Mouse (Mus musculus) right cerebral cortex, postnatal 25 days (tissue): Measurements from ENCODE around the gene Arpp21.

Experiments
- DNase-seq: peaks from one replicate; pipeline ENCODE4 v3.0.0; 2022

Arpp21 gene

DNA sequence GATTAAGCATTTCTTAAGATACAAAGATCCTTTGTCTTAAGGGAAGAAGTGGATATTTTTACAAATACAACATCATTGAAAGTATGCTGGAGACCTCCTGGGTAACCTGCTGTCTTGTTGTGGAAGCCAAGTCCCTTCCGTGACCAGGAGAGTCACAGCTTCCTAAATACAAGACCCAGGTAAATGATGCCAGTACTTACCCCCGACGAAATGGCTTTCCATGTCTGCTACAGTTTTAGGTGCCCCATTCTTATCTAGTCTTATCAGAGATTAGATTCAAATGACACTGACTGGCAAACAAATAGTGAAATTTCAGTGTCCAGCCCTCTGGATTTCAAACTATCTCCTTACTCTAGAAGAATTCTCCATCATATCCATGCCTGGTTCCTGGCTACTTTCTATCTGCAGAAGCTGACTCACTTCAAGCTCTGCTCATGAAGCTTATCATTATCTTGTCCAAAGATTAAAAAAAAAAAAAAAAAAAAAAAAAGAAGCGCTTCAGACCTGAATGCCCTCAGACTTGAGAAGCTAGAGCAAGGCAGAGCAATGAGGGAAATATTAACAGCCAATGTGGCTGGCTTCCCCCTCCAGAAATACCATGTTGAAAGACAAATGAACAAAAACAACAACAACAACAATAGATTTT, 4.9 kb downstream of the Arpp21 start:
- DNase-seq = no peak

DNA sequence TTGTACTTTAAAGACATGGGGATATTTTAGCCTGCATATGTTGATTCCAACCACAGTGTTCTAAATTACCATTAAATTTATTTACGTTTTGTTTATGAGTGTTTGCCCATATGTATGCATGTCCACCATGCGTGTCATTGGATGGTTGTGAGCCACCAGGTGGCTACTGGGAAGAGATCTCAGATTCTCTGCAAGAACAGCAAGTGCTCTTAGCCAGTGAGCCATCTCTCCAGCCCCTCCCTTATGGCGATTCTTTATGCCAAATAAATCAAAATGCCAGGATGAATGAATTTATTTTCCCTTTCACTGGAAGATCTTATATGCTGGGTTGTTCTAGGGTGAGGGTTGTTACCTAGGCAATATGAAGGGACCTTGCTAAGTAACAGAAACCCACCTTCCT, 7.3 kb downstream of the Arpp21 start:
- DNase-seq = no peak

DNA sequence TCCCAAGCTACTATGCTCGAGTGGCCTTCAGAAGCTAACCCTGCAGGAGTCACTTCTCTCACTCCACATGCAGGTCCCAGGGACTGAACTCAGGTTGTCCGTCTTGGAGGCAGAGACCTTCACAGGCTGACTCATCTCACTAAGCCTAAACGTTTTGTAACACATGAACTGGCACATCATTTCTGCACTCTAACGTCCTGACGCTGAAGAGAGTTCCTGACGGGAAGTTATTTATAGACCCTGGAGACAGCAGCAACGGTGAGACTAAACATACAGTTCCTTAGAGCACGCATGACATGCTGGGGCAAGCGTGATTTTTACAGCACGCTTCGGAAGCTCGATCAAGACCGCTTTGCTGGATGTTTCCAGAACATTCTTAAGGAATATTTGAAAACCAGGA, 8.6 kb downstream of the Arpp21 start:
- no peak for DNase-seq

DNA sequence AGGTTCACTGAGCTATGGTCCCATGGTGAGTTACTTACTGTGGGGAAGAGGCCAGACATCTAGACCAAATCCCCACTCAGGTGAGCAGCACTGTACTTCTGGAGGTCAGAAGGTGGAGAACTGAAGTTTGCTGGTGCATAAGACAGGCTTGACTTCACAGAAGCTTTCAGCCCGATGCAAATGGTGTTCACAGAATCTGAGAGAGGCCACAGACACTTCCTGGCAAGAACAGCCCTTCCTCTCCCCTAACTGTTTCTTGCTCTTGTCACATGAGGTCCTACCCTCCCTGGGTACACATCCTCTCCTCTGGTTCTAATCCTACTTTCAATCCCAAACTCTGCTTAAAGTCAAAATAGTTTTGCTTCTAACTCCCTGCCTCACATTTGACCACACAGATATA, 9.2 kb downstream of the Arpp21 start:
- DNase-seq = no peak

DNA sequence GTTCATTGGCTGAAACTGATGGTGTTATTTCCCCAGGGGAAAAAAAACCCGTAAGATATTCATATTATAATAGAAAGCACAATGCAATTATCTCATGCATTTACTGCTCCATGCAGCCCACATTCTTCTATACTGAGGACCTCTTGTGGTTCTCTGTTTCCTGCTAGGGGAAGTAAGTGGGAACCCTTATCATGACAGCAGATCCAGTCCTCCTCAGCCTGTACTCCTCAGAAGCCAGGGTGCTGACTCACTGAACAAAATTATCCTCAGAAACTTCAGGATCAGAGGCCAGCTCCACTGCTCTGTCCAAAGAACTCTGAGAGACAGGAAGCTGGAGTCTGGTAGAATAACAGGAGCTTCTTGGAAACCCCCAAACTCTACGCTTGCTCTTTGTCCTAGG, 10.7 kb downstream of the Arpp21 start:
- DNase-seq = no peak

DNA sequence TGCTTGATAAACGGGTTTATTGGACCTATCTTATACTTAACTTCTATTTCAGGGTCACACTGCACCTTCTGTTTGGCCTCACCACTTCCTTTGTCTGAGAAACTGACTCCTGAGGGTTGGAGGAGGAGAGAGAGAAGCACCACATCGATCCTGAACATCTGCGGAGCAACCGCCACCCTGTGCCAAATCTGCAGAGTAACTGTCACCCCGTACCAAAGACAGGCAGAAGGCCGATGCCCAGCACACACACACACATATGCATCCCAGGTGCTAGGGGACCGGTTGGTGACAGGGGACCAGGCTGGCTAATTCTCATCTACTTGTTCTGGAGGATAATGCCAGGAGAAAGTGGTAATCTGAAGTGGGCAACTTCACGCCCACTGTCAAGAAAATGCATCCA, 16.4 kb downstream of the Arpp21 start:
- no peak for DNase-seq

DNA sequence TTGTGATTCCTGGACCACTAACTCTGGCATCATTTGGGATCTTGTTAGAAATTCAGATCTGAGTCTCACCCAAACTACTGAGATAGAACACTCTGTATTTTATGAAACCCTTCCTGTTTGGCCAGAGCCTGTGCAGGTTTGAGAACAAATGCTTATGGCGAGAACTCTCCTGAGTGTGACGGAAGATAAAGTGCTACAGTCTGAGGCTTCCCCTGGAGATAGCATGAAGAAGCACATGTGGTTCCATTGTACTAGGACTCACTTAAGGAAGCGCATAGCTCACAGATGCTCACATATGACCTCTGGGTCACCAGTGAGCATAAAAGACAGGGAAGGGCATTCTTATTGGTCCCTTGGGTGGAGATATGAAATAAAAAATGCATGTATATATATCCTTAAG, 17.5 kb downstream of the Arpp21 start:
- no peak for DNase-seq

DNA sequence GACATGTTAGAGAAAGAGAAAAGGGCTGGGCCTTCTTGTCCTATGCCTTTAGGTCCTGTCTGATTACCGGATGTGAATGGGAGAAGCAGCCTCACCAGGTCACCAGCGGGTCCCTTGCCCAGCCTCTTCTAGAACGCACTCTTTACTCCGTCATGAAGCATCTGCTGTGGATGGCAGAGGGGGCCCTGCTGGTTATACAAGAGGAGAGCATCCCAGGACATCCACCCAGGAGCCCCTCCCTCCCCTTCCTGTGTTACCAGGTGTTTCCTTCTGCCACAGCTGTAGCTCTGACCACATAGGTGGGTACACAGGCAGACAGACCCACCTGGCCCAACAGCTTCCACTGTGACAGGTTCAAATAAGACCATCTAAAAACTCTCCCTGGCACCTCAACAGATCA, 18.6 kb downstream of the Arpp21 start:
- DNase-seq = no peak

DNA sequence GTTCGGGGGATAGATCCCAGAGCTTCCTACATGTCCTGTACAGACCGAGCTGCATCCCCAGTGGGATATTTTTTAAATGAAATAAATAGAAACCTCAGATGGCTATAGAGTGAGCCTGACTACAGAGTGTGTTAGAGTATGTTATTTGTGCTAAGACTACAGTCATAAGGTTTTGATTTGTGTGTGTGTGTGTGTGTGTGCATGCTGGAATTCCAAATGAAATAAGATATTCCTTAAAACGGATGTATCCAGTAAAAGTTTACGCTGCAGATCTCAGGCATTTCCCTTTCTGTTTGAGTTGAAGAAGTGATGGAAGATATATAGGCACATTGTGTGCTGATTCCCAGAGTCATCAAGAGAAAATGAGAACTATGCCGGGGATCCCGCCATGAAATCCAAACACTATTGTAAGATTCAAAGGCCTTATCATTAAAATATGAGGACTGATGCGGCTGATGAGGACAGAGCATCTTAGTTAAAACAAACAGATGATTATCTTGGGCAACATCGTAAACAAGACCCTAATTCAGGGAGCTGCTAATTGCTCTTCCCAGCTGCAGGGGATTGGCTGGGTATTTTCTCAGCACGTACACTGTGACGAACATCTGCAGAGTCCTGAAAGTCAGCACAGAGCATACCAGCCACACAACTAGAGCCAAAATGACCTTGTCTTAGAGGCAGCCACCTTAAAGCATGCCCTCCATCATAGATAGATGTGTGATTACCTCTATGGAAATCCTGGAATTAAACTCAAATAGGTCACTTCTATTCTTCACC, 20.5 kb downstream of the Arpp21 start:
- no peak for DNase-seq

DNA sequence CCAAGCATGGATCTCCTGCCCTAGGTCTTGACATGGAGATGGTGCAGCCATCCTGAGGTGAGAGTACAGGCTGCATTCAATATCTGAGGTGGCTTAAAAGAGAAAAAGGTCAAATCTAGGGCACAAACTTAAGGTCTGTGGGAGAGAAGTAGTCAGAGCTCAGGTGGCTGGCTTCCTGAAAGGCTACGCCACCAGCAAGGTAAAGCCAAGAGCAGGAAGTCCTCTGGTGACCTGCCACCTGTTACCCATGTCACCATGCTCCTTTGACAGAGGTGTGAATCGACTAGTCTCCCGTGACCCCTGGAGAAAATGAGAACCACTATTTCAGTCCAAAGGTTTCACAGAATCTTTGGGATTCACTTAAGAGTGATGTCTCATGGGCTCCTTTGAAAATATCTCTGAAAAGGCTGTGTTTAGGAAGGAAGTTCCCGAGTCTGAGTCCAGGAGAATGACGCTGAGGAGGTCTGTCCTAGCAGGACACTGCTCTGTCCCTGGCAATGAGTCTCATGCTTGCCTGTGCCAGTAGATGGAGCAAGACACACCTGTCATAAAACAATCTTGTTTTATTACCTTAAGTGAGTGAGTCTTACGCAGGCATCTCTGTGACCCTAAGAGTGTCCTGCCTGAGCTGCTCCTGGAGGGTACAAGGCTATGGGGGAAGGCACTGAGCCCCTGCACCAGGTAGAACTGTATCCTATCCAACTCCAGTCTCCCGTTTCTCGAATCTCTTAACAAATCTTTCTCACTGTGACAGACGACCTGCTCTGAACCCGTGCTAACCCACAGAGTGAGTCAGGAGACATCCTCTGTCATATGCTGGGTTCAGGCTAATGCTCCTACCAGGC, 22.1 kb downstream of the Arpp21 start:
- DNase-seq = no peak

DNA sequence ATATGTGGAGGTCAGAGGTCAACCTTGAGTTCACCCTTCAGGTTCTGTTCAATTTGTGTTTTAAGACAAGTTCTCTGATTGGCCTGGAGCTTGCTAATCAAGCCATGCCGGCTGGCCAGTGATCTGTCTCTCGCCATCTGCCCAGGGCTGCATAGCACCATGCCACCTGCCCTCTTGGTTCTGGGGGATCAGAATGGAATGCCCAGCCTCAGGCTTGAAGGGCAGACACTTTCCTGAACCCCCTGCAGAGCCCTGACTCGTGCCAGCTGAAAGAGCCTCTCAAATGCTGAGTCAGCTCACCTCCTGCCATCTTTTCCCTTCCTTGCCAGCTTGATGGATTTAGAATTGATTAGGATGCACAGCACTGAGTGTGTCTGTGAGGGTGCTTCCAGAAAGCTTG, 25.9 kb downstream of the Arpp21 start:
- no peak for DNase-seq

DNA sequence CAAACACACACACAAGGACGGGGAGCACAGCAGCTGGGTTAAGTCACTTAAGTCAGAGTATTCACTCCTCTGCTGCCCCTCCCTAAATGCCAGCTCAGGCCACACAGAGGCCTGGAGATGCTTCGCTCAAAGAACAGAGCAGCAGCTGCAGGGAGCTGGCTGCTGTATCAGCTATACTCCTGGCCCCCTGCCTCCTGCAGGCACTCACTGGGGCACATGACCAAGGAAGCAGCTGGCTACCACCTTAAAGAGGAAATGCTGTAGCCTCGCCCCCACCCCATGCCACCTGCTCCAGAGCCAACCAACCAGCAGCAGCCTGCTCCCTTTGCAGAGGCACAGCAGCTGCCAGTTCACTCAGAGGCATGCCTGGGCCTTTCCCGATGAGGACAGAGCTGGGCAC, 28.0 kb downstream of the Arpp21 start:
- DNase-seq = peak; percentile 72

DNA sequence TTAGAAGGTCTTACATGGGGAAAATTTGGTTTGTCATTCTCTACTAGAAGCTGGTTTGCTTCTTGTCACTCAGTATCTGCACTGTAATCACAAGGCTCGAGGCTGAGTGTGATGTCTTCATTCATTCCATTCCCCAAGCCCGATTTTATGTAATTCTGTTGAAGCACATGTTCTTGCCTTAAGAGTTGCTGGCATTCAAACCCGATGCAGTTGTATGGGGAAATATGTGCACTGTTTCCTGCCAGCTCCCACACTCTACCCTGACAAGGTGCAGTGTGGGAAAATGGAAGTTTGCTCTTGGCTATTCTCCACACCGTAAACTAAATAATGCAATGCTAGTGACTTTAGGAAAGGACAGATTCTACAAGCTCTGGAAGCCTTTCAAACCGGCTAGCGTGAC, 37.4 kb downstream of the Arpp21 start:
- no peak for DNase-seq

DNA sequence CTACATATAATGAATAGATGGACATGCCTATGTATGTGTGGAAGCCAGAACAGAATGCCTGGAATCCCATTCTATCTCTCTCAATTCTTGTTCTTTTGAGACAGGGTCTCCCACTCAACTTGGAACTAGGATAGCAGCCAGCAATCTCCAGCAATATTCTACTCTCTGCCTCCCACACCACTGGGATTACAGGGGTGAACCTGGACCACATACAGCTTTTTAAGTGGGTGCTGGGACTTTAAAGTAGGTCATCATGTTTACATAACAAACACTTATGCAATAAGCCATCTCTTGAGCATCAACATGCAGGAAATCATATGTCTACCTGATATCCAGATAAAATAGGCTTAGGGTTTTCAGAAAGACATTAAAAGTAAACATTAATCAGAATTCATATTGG, 41.7 kb downstream of the Arpp21 start:
- no peak for DNase-seq

DNA sequence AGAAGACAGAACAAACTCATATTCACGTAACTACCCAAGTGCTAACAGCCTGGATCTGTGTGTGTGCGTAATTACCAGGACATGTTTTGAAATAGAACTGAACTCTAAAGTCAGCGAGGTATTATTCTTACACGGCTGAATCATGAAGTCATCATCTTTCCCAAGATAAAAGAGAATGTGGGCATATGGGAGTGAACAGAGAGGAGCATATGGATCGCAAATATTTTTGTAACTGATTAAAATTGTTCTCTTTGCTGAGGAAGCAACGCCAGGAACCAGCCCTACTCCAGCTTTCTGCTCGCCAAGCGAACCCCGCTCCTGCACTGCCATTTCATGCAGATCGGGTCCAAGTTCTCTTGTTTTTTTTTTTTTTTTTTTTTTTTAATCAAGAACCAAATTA, 46.3 kb downstream of the Arpp21 start:
- no peak for DNase-seq

DNA sequence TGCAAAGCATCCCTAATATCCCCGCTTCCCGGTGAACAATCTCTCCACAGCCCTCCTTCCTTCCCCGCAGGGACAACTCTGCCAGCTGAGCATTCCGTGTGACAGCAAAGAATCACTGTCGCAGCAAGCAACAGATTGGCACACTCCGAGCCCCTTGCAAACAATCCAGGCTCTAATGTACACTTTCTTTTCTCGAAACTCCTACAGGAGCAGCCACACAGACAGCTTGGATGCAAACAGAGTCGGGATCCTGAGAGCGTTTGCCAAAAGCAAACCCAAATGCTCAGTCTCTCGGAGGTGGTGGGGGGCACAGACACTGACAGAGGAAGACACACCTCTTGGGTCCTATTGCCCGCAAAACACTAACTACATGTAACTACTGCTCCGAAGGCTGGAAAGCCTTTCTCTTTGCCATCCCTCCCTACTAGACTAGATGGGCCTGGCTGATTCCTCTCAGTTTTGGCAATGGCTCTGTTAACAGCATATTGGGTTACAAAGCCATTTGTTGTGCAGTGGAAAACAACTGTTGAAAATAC, 47.3 kb downstream of the Arpp21 start:
- DNase-seq = no peak

DNA sequence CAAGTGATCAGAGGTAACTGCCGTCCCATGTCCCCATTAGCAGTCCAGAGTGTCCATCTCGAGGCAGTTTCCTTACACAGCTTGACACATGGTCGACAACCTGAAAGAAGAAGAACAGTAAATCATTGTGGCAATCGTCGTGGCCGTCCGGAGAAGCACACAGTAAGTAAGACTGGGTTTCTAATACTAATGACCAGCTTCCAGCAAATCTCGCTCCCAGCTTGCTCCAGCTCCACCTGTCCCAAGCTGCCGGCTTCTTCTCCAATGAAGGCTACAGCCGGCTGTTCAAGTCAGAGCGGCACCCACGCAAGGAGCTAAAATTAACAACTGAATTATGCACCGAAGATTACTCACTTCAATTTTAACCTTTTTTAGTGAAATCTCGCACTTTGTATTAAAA, 48.1 kb downstream of the Arpp21 start:
- DNase-seq = peak; percentile 65

DNA sequence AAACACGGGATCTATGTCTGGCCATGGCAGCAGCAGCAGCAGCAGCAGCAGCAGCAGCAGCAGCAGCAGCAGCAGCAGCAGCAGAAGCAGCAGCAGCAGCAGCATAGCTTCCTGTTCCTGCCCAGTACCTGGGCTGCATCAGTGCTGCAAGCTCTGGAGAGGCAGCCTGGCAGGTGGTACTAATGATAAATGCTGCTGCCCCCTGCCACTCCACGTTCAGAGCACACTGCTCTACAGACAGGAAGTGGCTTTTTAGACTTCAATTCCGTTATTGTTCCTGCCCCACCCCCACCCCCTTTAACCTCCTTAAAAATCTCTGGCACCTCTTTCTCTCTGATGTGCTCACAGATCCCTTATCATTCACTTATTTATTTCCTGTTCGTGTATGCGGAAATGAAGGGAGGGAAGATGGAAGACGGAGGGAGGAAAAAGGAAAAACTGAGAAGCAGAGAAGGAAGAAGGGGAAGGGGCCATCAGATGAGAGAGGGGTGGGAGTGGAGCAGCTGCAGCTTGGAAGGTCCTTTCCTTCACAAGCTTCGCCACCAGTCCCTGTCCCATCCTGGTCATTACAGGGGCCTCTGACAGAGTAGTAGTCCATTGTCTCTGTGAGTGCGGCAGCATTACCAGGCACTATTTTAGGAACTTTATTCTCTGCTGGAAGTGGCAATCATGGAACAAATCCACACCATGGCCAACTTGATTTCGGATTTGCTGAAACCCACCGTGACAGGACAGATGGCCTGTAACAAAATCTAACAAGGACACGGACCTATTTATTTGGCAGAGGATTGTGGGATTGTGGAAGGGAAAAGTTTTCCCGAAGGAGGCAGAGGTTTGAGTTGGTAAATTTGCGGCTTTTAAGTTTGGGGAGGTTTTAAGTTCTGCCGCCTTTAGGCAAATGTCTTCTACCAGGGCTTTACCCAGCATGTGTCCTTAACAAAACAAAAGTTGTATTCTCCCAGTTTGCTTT, 49.1 kb downstream of the Arpp21 start:
- DNase-seq = peak; percentile 3

DNA sequence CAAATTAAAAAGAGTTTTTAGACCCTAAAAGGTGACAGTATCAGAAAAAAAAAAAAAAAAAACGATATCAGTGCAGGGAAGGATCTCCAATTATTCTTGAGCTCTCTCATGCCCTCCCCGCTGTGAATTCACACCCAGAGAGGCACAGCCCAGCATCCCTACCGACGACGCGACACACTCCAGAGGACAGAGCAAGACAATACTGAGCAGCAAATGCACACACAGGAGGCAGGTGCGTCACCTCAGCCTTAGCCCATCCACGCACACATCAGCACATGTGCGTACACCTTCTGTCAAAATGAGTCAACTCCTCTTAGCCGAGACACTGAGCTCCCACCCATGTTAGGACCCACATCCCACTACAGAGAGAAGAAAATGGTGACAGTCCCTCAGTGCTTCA, 50.0 kb downstream of the Arpp21 start:
- peak; percentile 41 for DNase-seq

DNA sequence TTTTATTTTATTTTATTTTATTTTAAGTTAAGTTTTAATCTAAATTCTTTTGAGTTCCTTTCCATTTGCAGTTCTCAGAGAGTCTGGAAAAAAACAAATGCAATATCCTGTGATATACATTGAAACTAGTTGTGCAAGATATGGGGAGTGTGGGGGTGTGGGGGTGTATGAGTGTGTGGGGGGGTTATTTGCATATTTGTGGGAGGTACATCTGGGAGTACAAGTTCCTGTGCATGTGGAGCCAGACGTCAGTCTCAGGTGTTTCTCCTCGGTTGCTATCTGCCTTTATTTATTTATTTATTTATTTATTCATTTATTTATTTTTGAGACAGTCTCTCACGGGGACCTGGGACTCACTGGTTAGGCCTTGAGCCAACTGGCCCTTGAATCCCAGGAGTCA, 53.0 kb downstream of the Arpp21 start:
- DNase-seq = peak; percentile 12

DNA sequence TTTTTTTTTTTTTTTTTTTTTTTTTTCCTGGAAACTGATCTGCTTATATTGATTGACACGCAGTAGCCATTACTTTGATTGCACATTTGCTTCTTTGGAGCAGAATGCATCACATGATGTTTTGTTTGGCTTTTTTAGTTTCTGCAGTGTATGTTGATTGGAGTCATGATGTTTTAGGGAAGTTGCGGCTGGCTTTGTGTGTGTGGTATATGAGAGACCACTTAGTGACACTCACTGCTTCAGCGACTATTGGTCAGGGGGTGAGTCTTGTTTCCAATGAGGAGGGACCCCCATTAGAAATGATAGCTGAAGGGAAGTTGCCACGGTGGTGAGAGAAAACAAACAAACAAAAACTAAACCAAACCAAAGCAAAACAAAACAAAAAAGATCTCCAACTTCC, 55.7 kb downstream of the Arpp21 start:
- peak; percentile 3 for DNase-seq

DNA sequence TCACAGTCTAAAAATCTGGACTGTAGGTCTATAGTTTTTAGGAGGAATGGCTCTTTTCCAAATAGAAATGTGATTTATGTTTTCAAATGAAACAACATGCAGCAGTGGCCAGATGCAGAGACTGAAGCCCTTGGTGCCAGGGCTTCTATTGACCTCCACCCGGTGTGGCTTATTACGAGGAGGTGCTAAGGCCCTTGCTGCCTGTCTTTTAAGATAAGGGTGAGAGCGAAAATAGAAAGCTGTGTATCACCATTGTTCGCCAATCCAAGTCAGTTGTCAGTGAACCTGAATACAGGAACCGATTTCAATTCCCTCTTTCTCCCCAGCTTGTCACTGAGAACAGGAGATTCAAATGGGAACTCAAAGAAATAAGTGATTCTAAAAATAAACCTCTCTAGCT, 57.3 kb downstream of the Arpp21 start:
- peak; percentile 3 for DNase-seq
